Mouse (Mus musculus) heart, postnatal 4 days (tissue): Measurements from ENCODE around the gene Tns4. TPM values are rescaled to one million over a fixed set of nuclear protein-coding genes. Genes with fewer than 3 reads are reported as not detected.

ENCODE experiments used
- total RNA-seq, 2 experiments: library from RNA; stranded (reverse); gene quantifications; 2 replicates each; pipeline ENCODE4 v1.2.3; 2021

Gene Tns4
- total RNA-seq, 2 experiments from 2014 or later, result 0.14 TPM; not detected in 1

Other genes with a start within 250 kb of the Tns4 start
- gene Wipf2, start 225.7 kb downstream of the Tns4 start, total RNA-seq, result 10 to 100 TPM; 12.6 to 14.1 TPM
- gene Cdc6, start 181.5 kb downstream of the Tns4 start, total RNA-seq, result 10 to 100 TPM in 1 of 2 experiments, 1 to 10 TPM in 1; 9.8 to 10.2 TPM
- gene Rara, start 161.5 kb downstream of the Tns4 start, total RNA-seq, result 10 to 100 TPM; 34.6 to 38.1 TPM
- 1 to 10 TPM; 2.0 to 2.5 TPM for gene Gjd3, start 106.3 kb downstream of the Tns4 start, total RNA-seq
- 100 to 1,000 TPM; 174 to 191 TPM for gene Top2a, start 65.1 kb downstream of the Tns4 start, total RNA-seq
- 100 to 1,000 TPM; 204 to 217 TPM for gene Igfbp4, start 48.1 kb downstream of the Tns4 start, total RNA-seq
- under 1 TPM; 0.56 to 0.67 TPM for gene Ccr7, start 65.8 kb upstream of the Tns4 start, total RNA-seq
- 10 to 100 TPM; 92.8 to 99.8 TPM for gene Smarce1, start 141.7 kb upstream of the Tns4 start, total RNA-seq
- gene Krt222, start 154.8 kb upstream of the Tns4 start, total RNA-seq, result 1 to 10 TPM; 7.5 to 8.2 TPM
- gene Krt24, start 196.0 kb upstream of the Tns4 start, total RNA-seq, result not detected
- under 1 TPM; 0.14 to 0.31 TPM for gene Krt25, start 233.6 kb upstream of the Tns4 start, total RNA-seq
- gene Krt26, start 248.7 kb upstream of the Tns4 start, total RNA-seq, result not detected